Mouse (Mus musculus): ENCODE measurements at regions not wholly inside any gene's neighbourhood (a gene's known extent, or its start where the extent isn't known, plus 50 kb on each side); places are given as distances from the start of the nearest gene placed in this dataset.

DNA sequence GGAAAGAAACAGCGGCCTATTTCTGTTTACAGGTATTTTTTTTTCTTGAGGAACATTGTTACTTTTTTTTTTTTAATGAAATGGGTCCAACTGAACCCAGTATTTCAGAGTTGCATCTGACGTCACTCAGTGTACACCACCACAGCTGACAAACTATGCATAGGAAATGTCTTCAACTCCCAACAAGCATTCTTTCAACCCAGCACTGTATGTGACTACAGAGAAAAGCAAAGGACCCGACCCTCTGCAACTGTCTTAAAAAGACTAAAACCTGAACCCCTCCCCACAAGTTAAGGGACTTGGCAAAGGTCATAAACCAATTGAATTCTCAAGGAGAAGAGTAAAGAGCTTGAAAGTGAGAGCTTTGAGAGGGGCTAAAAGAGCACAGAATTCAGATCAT, 270.0 kb upstream of the Ednrb start:
- no peak for TF ChIP-seq POLR2A (IDR thresholded peaks at IDR 0.05; ENCODE audit: borderline replicate concordance, extremely low read depth, insufficient read depth, insufficient read length, poor library complexity, severe bottlenecking)
- no peak for TF ChIP-seq CTCF (IDR thresholded peaks at IDR 0.05; ENCODE audit: borderline replicate concordance, extremely low read depth, insufficient read depth, insufficient read length)
